Mouse (Mus musculus): Measurements from ENCODE around the gene Gpc6.

DNA sequence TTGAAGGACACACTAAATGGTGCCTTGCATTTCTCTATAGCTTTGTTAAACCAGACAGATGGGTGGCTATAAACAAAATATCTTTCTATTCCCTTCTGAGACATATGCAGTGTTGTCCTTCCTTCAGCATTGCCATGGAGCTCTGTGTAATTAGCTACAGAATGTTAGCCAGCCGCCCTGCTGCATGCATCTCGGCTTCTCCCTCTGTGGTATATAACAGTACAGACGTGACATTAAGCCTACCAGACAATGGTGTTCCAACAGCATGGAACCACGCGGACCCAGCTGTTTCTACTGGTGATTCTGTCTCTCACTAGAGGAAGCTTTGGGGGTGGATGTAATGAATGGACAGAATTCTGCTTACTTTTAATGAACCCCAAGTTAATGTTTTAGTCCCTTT lies 115.9 kb downstream of the Gpc6 start:
- TF ChIP-seq CTCF (IDR thresholded peaks at IDR 0.05; ENCODE audit: low read depth) = no peak
- TF ChIP-seq EP300 (IDR thresholded peaks at IDR 0.05; ENCODE audit: low read depth) = no peak

All from heart, postnatal 0 days (tissue).